Mouse (Mus musculus) ES-E14 (cell line): ENCODE results near the gene Dab2.

Source experiments
- CHD2 ChIP-seq: IDR thresholded peaks from 2 replicates; pipeline ENCODE4 v1.6.1; 2014; ENCODE audit warnings: mild to moderate bottlenecking, low read depth, low read length, inconsistent platforms
- HCFC1 ChIP-seq: IDR thresholded peaks from 2 replicates; pipeline ENCODE4 v1.6.1; 2012; ENCODE audit warnings: low read length, inconsistent platforms, borderline replicate concordance; ENCODE audit not compliant: insufficient read depth
- MAFK ChIP-seq: IDR thresholded peaks from 2 replicates; pipeline ENCODE4 v1.6.1; 2014; ENCODE audit warnings: mild to moderate bottlenecking, low read depth, low read length, inconsistent platforms; ENCODE audit not compliant: insufficient read depth
- ZC3H11A ChIP-seq: IDR thresholded peaks from 2 replicates; pipeline ENCODE4 v1.6.1; 2012; ENCODE audit warnings: low read depth, mild to moderate bottlenecking, inconsistent platforms, low read length, borderline replicate concordance
- ZNF384 ChIP-seq: IDR thresholded peaks from 2 replicates; pipeline ENCODE4 v1.6.1; 2012; ENCODE audit warnings: low read depth, low read length, inconsistent platforms

DNA sequence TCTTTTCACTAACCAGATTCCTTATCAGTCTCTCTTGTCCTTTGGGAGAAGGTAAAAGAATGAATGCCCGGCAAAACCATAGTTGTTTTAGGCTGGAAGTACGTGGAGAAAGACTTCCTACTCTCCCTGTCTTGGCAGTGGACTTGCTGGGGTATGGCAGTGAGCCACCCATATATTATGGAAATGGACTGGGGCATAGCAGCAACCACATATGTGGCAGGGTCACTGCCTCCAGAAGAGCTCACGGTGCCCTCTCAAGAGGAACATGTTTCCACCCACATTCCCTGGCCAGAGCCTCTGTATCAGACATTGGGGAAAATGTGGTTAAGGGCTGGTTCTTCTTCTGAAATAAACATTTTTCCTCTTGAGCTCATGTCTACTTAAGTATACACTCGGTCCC, 10.8 kb downstream of the Dab2 start:
- TF ChIP-seq HCFC1 = no peak
- no peak for TF ChIP-seq ZC3H11A
- TF ChIP-seq MAFK = no peak
- TF ChIP-seq CHD2 = no peak
- no peak for TF ChIP-seq ZNF384
